Mouse (Mus musculus) limb, embryonic 10.5 days (tissue): ENCODE results near the gene Cmtm4. TPM values are rescaled to one million over a fixed set of nuclear protein-coding genes. Genes with fewer than 3 reads are reported as not detected.

Experiments
- DNase-seq: peaks from one replicate; pipeline ENCODE4 v3.0.0-alpha.2; 2017; ENCODE audit warnings: low spot score
- H3K27ac ChIP-seq: fragments of 300-500 bp; sonication (generic); 2 replicates; pipeline ENCODE4 v1.5.1; 2016; ENCODE audit warnings: mild to moderate bottlenecking
- H3K27me3 ChIP-seq: fragments of 300-500 bp; sonication (generic); 2 replicates; pipeline ENCODE4 v1.6.1; 2016; ENCODE audit warnings: low read depth, mild to moderate bottlenecking; ENCODE audit not compliant: poor library complexity, severe bottlenecking
- H3K36me3 ChIP-seq: fragments of 300-500 bp; sonication (generic); 2 replicates; pipeline ENCODE4 v1.6.1; 2016; ENCODE audit warnings: mild to moderate bottlenecking, moderate library complexity
- H3K4me1 ChIP-seq: fragments of 300-500 bp; sonication (generic); 2 replicates; pipeline ENCODE4 v1.6.1; 2016
- H3K4me3 ChIP-seq: fragments of 300-500 bp; sonication (generic); 2 replicates; pipeline ENCODE4 v1.5.1; 2016; ENCODE audit warnings: mild to moderate bottlenecking, moderate library complexity
- H3K9me3 ChIP-seq: fragments of 300-500 bp; sonication (generic); replicated peaks from 2 replicates; pipeline ENCODE4 v1.6.1; 2016; ENCODE audit warnings: mild to moderate bottlenecking
- WGBS: fragments of 180-500 bp; shearing (Covaris S2); methylation state at CpG from one replicate; pipeline ENCODE4 v1.1.7; 2016; 5-methylcytosine and 5-hydroxymethylcytosine counted together
- polyA plus RNA-seq: library from polyadenylated mRNA; unstranded; fragments of >200 nt; fragmentation: Nextera tagmentation; extraction: Ambion mirVana; gene quantifications from 2 replicates; pipeline ENCODE4 v1.2.1, GENCODE M21; 2016

Gene Cmtm4
- polyA plus RNA-seq, 1 experiment from 2014 or later, result 2.3 TPM

- Histone ChIP-seq H3K27ac (no peak overlapping the region), H3K9me3 (no peaks in the 10 kb centered on the region), H3K4me3 (no peak overlapping the region), H3K4me1 (no peaks in the 10 kb centered on the region), H3K36me3 (peaks cover 100% of the 10 kb centered on the region), H3K27me3 (no peaks in the 10 kb centered on the region)
- DNase-seq, result no peak
- 97% methylated on average over 6 of the region's 6 CpGs for WGBS
Measured at GRCm38 (mm10) chr8:104432656-104433055, 37.0 kb upstream of the Cmtm4 start.

- Histone ChIP-seq H3K9me3 (no peaks in the 10 kb centered on the region), H3K27me3 (no peaks in the 10 kb centered on the region), H3K36me3 (peaks cover 100% of the 10 kb centered on the region), H3K4me3 (no peak overlapping the region), H3K27ac (no peak overlapping the region), H3K4me1 (no peaks in the 10 kb centered on the region)
- 93% methylated on average over 7 of the region's 7 CpGs for WGBS
- no peak for DNase-seq
Measured at GRCm38 (mm10) chr8:104430230-104430629, 34.6 kb upstream of the Cmtm4 start.

GRCm38 (mm10) chr8:104427703-104428102 lies 32.1 kb upstream of the Cmtm4 start:
- Histone ChIP-seq H3K36me3 (peaks cover 99% of the 10 kb centered on the region), H3K27ac (no peak overlapping the region), H3K4me1 (no peaks in the 10 kb centered on the region), H3K27me3 (no peaks in the 10 kb centered on the region), H3K9me3 (no peaks in the 10 kb centered on the region), H3K4me3 (no peak overlapping the region)
- no peak for DNase-seq
- whole genome bisulfite sequencing, result 94% methylated on average over 13 of the region's 13 CpGs

DNA sequence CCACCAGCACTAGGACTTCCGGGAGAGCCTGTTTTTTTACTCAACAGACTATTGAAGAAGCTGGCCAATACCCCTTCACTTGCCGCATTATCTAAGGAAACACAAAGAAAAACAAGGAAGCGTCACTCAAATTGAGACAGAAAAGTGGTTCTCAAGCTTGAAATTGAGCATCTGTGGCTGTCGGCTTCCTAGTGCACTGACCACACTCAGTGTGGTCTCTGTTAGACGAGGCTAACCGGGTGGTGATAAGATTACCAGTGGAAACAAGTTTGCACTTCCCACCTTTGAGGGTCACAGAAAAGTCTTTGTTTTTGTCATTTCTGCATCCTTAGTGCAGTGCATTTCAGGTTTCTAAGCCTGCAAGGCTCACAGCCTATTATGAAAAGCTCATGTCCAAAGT lies 26.7 kb upstream of the Cmtm4 start:
- H3K9me3 ChIP-seq, result no peaks in the 10 kb centered on the region
- no peak overlapping the region for H3K27ac ChIP-seq
- H3K4me1 ChIP-seq, result no peaks in the 10 kb centered on the region
- H3K36me3 ChIP-seq, result peaks cover 99% of the 10 kb centered on the region
- no peak overlapping the region for H3K4me3 ChIP-seq
- DNase-seq, result no peak
- H3K27me3 ChIP-seq, result no peaks in the 10 kb centered on the region
- WGBS, result 93% methylated on average over 6 of the region's 6 CpGs

GRCm38 (mm10) chr8:104416022-104416421 lies 20.4 kb upstream of the Cmtm4 start:
- 86% methylated on average over 6 of the region's 6 CpGs for WGBS

DNA sequence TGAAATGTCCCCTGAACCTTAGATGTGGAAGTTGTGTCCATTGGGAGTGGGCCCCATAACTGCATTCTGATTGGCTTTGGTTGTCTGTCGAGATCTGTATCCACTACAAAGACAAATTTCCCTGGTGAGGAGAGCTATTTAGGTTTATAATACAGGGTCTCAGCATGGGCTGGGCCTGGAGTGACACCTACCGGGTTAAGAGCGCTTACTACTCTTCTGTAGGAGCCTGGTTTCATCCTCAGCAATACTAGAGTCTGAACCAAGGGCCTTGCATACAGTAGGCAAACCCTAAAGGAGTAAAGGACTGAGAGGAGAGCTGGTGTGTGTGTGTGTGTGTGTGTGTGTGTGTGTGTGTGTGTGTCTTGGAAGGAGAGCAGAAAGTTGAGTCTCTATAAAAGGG lies 18.6 kb upstream of the Cmtm4 start:
- DNase-seq, result no peak
- H3K27ac ChIP-seq, result no peak overlapping the region
- no peaks in the 10 kb centered on the region for H3K27me3 ChIP-seq
- no peak overlapping the region for H3K4me3 ChIP-seq
- H3K4me1 ChIP-seq, result no peaks in the 10 kb centered on the region
- no peaks in the 10 kb centered on the region for H3K9me3 ChIP-seq
- peaks cover 25% of the 10 kb centered on the region for H3K36me3 ChIP-seq
- 68% methylated on average over 3 of the region's 3 CpGs for WGBS

More at GRCm38 (mm10) chr8:104416022-104416421, 20.4 kb upstream of the Cmtm4 start:
- no peak overlapping the region for H3K4me3 ChIP-seq
- no peaks in the 10 kb centered on the region for H3K9me3 ChIP-seq
- H3K36me3 ChIP-seq, result peaks cover 43% of the 10 kb centered on the region
- H3K27ac ChIP-seq, result no peak overlapping the region
- no peak for DNase-seq
- H3K4me1 ChIP-seq, result no peaks in the 10 kb centered on the region
- no peaks in the 10 kb centered on the region for H3K27me3 ChIP-seq

GRCm38 (mm10) chr8:104413770-104414169 lies 18.2 kb upstream of the Cmtm4 start:
- H3K4me3 ChIP-seq, result no peak overlapping the region
- H3K36me3 ChIP-seq, result peaks cover 20% of the 10 kb centered on the region
- no peaks in the 10 kb centered on the region for H3K4me1 ChIP-seq
- no peaks in the 10 kb centered on the region for H3K9me3 ChIP-seq
- no peak overlapping the region for H3K27ac ChIP-seq
- WGBS, result 84% methylated on average over 4 of the region's 4 CpGs
- no peak for DNase-seq
- H3K27me3 ChIP-seq, result no peaks in the 10 kb centered on the region

- WGBS, result 77% methylated on average over 7 of the region's 7 CpGs
- no peaks in the 10 kb centered on the region for H3K27me3 ChIP-seq
- DNase-seq, result no peak
- H3K36me3 ChIP-seq, result peaks cover 12% of the 10 kb centered on the region
- no peak overlapping the region for H3K27ac ChIP-seq
- no peaks in the 10 kb centered on the region for H3K9me3 ChIP-seq
- H3K4me1 ChIP-seq, result no peaks in the 10 kb centered on the region
- H3K4me3 ChIP-seq, result no peak overlapping the region
Measured at GRCm38 (mm10) chr8:104412805-104413532, 17.4 kb upstream of the Cmtm4 start.

GRCm38 (mm10) chr8:104411972-104412371 lies 16.4 kb upstream of the Cmtm4 start:
- Histone ChIP-seq H3K27ac (no peak overlapping the region), H3K36me3 (peaks cover 2% of the 10 kb centered on the region), H3K9me3 (no peaks in the 10 kb centered on the region), H3K4me1 (no peaks in the 10 kb centered on the region), H3K4me3 (no peak overlapping the region), H3K27me3 (no peaks in the 10 kb centered on the region)
- no peak for DNase-seq
- WGBS, result 87% methylated on average over 3 of the region's 3 CpGs

- Histone ChIP-seq H3K9me3 (no peaks in the 10 kb centered on the region), H3K36me3 (0 out of 2 replicates have a peak, but pooled peaks cover 2% of the 10 kb centered on the region), H3K27ac (no peak overlapping the region), H3K27me3 (no peaks in the 10 kb centered on the region), H3K4me3 (no peak overlapping the region), H3K4me1 (no peaks in the 10 kb centered on the region)
- DNase-seq, result no peak
- 91% methylated on average over 3 of the region's 3 CpGs for WGBS
Measured at GRCm38 (mm10) chr8:104411468-104411867, 15.9 kb upstream of the Cmtm4 start.

GRCm38 (mm10) chr8:104410628-104411273 lies 15.1 kb upstream of the Cmtm4 start:
- H3K27me3 ChIP-seq, result no peaks in the 10 kb centered on the region
- WGBS, result 66% methylated on average over 7 of the region's 7 CpGs
- H3K4me3 ChIP-seq, result no peak overlapping the region
- H3K27ac ChIP-seq, result no peak overlapping the region
- no peak for DNase-seq
- no peaks in the 10 kb centered on the region for H3K4me1 ChIP-seq
- H3K36me3 ChIP-seq, result 0 out of 2 replicates have a peak, but pooled peaks cover 2% of the 10 kb centered on the region
- no peaks in the 10 kb centered on the region for H3K9me3 ChIP-seq

DNA sequence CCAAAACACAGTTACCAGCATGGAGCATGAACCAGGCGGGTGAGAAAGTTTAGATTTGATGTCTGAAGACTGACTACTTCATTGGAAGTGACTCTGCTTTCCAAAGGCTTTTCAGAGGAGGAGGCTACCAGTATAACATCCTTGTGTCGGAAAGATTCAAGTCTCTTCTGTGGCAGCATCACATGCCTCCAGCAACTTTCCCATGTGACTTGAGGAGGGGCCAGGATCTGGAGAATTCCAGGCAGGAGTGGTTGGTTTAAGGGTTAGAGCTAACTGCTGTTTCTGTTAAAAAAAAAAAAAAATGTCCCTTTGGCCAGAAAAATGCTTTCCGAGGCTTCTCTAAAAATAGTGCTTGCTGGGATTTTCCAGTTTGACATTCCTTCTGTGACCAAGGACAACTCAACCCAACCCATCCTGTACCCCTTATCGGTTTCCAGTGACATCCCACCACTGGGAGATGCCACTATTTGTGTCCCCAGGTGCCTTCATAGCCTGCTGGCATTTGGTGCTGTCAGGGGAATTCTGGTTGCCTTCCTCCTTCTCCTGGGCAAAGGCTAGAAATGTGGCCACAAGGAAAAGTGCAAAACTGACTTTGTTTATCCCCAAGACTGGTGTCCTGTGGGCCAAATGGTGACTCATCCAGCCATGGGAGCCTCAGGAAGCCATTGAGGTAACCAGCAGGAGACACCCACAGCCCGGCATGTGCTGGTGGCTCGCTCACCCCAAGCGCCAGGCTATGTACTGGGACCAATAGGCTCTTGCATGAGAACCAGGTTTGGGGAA lies 12.9 kb upstream of the Cmtm4 start:
- no peaks in the 10 kb centered on the region for H3K36me3 ChIP-seq
- no peak for DNase-seq
- WGBS, result 86% methylated on average over 7 of the region's 7 CpGs
- H3K27me3 ChIP-seq, result no peaks in the 10 kb centered on the region
- no peak overlapping the region for H3K27ac ChIP-seq
- no peak overlapping the region for H3K4me3 ChIP-seq
- H3K4me1 ChIP-seq, result no peaks in the 10 kb centered on the region
- no peaks in the 10 kb centered on the region for H3K9me3 ChIP-seq
